Mouse (Mus musculus): ENCODE measurements around the gene Mycbpap. TPM values are rescaled to one million over a fixed set of nuclear protein-coding genes. Genes with fewer than 3 reads are reported as not detected.

The Mycbpap gene
- polyA plus RNA-seq, 1 experiment from 2014 or later, result 4.1 TPM

DNA sequence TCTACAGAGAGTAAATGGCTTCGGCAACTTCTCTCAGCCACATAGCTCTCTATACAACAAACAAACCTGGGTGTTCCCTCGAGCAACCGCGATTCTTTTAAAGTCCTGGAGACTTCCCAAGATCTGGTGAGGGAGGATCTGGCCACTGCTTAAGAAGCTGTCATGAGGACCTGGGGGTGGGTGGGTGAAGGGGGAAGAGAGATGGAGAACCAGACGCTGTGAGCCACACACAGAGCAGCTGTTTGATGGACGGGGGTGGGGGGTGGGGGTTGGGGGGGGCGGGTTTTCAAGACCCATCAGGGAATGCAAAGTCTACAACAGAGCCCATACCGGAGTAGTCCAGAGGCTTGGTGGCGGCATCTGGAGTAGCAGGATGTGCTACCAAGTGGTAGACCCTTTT is 8.1 kb downstream of the Mycbpap start:
- Histone ChIP-seq H3K27me3 (replicated peaks; ENCODE audit: control insufficient read depth, insufficient read depth, low read length) (no peaks in the 10 kb centered on the region), H3K27ac (replicated peaks; ENCODE audit: low read depth, low read length) (no peak overlapping the region), H3K4me3 (ENCODE audit: low read depth, low read length) (no peak overlapping the region), H3K4me2 (ENCODE audit: low read depth, low read length) (no peak overlapping the region), H3K9ac (ENCODE audit: low read depth, low read length) (no peak overlapping the region), H3K36me3 (ENCODE audit: control insufficient read depth, insufficient read depth, low read length) (no peaks in the 10 kb centered on the region), H3K4me1 (ENCODE audit: control insufficient read depth, insufficient read depth, low read length) (no peaks in the 10 kb centered on the region), H3K9me3 (ENCODE audit: control insufficient read depth, low read length) (0 out of 2 replicates have a peak, but pooled peaks cover 5% of the 10 kb centered on the region)
- peak; percentile 68 for DNase-seq (ENCODE audit: low spot score)
- WGBS, result 38% methylated on average over 8 of the region's 9 CpGs
- ATAC-seq (ENCODE audit: low read depth), result no peak

GRCm38 (mm10) chr11:94508976-94509375 is 12.6 kb downstream of the Mycbpap start:
- H3K36me3 ChIP-seq (ENCODE audit: control insufficient read depth, insufficient read depth, low read length), result no peaks in the 10 kb centered on the region
- no peak overlapping the region for H3K4me3 ChIP-seq (ENCODE audit: low read depth, low read length)
- no peak for DNase-seq (ENCODE audit: low spot score)
- H3K4me1 ChIP-seq (ENCODE audit: control insufficient read depth, insufficient read depth, low read length), result no peaks in the 10 kb centered on the region
- H3K27me3 ChIP-seq (replicated peaks; ENCODE audit: control insufficient read depth, insufficient read depth, low read length), result no peaks in the 10 kb centered on the region
- H3K9me3 ChIP-seq (ENCODE audit: control insufficient read depth, low read length), result 0 out of 2 replicates have a peak, but pooled peaks cover 5% of the 10 kb centered on the region
- no peak for ATAC-seq (ENCODE audit: low read depth)
- WGBS, result 90% methylated on average over 10 of the region's 10 CpGs
- H3K9ac ChIP-seq (ENCODE audit: low read depth, low read length), result no peak overlapping the region
- no peak overlapping the region for H3K4me2 ChIP-seq (ENCODE audit: low read depth, low read length)
- no peak overlapping the region for H3K27ac ChIP-seq (replicated peaks; ENCODE audit: low read depth, low read length)

DNA sequence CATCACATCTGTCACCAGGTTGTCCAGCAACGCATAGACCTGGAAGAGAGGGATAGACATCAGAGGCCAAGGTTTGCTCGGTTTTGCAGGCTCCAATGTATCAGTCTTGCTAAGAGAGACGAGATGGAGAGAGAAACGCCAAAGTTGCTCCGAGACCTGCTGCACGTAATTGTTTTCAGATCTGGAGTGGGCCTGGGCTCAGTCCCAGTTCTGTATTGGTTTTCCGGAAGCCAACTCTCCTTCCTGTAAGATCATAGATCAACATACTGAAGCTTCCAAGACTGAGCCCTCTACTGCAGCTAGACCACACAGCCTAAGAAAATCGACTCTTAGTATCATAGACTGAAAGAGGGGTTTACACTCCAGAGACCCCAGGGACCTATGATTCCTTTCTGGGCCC is 20.1 kb downstream of the Mycbpap start:
- 66% methylated on average over 8 of the region's 8 CpGs for WGBS
- H3K27ac ChIP-seq (replicated peaks; ENCODE audit: low read depth, low read length), result no peak overlapping the region
- no peak for ATAC-seq (ENCODE audit: low read depth)

GRCm38 (mm10) chr11:94500362-94500761 is 21.2 kb downstream of the Mycbpap start:
- Histone ChIP-seq H3K4me2 (ENCODE audit: low read depth, low read length) (peak overlapping the region; percentile 80), H3K27ac (replicated peaks; ENCODE audit: low read depth, low read length) (no peak overlapping the region; the same call in 1 of the 2 replicates), H3K36me3 (ENCODE audit: control insufficient read depth, insufficient read depth, low read length) (no peaks in the 10 kb centered on the region), H3K4me3 (ENCODE audit: low read depth, low read length) (peak overlapping the region; percentile 42), H3K9me3 (ENCODE audit: control insufficient read depth, low read length) (no peaks in the 10 kb centered on the region), H3K27me3 (replicated peaks; ENCODE audit: control insufficient read depth, insufficient read depth, low read length) (no peaks in the 10 kb centered on the region; the same call in 1 of the 2 replicates), H3K9ac (ENCODE audit: low read depth, low read length) (no peak overlapping the region), H3K4me1 (ENCODE audit: control insufficient read depth, insufficient read depth, low read length) (peaks cover 40% of the 10 kb centered on the region)
- DNase-seq (ENCODE audit: low spot score) (no peak), ATAC-seq (ENCODE audit: low read depth) (0 out of 2 replicates have a peak, but pooled peaks have one; percentile 3)
- 21% methylated on average over 8 of the region's 8 CpGs for WGBS

More for the DNA sequence above, 20.1 kb downstream of the Mycbpap start:
- Histone ChIP-seq H3K9ac (ENCODE audit: low read depth, low read length) (no peak overlapping the region), H3K4me1 (ENCODE audit: control insufficient read depth, insufficient read depth, low read length) (peaks cover 40% of the 10 kb centered on the region), H3K9me3 (ENCODE audit: control insufficient read depth, low read length) (no peaks in the 10 kb centered on the region), H3K36me3 (ENCODE audit: control insufficient read depth, insufficient read depth, low read length) (no peaks in the 10 kb centered on the region), H3K4me3 (ENCODE audit: low read depth, low read length) (no peak overlapping the region), H3K4me2 (ENCODE audit: low read depth, low read length) (no peak overlapping the region), H3K27me3 (replicated peaks; ENCODE audit: control insufficient read depth, insufficient read depth, low read length) (no peaks in the 10 kb centered on the region; the same call in 1 of the 2 replicates)
- DNase-seq (ENCODE audit: low spot score), result no peak

DNA sequence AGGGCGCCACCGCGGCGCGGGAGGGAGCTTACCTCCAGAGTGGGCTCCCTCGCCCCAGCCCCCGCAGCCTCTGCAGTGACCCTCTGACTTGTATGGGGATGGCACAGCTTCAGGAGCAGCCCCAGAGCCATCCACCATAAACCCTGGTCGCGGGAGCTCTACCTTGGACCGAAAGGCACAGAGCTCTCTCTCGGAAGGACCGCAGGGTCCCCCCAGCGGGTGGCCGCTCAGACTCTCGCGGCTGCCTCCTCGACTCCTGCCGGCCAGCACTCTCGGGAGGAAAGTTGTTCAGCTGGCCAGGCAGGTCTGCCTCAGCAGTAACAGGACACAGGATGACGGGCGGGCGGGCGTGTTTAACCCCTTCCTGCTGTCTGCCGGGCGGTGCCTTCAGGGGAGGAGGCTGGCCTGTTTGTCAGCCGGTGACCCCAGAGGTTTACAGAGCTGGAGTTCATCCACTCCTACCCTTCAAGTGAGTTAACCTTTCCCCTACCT is 21.8 kb downstream of the Mycbpap start, which contains the start of gene Epn3:
Gene Epn3, minus strand, starts transcription at position 314 of the 492 bp plus-strand sequence.
- ATAC-seq (ENCODE audit: low read depth) (peak; percentile 55), DNase-seq (ENCODE audit: low spot score) (peak; percentile 62)
- no peaks in the 10 kb centered on the region; the same call in 1 of the 2 replicates for H3K27me3 ChIP-seq (replicated peaks; ENCODE audit: control insufficient read depth, insufficient read depth, low read length)
- H3K36me3 ChIP-seq (ENCODE audit: control insufficient read depth, insufficient read depth, low read length), result no peaks in the 10 kb centered on the region
- H3K9ac ChIP-seq (ENCODE audit: low read depth, low read length), result peak within 1 kb of the TSS; percentile 63
- no peaks in the 10 kb centered on the region for H3K9me3 ChIP-seq (ENCODE audit: control insufficient read depth, low read length)
- peaks cover 40% of the 10 kb centered on the region for H3K4me1 ChIP-seq (ENCODE audit: control insufficient read depth, insufficient read depth, low read length)
- H3K4me2 ChIP-seq (ENCODE audit: low read depth, low read length), result peak within 1 kb of the TSS; percentile 80
- H3K4me3 ChIP-seq (ENCODE audit: low read depth, low read length), result peak within 1 kb of the TSS; percentile 42
- H3K27ac ChIP-seq (replicated peaks; ENCODE audit: low read depth, low read length), result peak within 1 kb of the TSS; percentile 75
- WGBS, result 0% methylated on average over 20 of the region's 26 CpGs

DNA sequence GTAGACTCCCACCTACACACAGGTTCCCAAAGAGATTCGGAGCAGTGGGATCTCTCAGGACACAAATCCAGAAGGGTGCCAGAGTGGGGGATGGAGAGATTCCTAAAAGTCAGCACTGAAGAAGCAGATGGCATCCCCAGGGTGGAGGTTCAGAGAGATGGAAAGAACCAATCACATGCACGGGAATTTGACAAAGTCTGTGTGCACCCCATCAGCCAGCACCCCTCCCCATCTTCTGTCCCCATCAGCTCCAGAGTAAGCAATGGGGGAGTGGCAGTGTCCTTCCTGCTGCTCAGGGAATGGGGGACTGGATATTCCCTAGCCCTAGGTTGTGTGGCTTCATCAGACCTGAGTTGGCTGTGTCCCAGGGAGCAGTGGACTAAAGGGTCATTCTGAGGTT is 22.5 kb downstream of the Mycbpap start:
- ATAC-seq (ENCODE audit: low read depth) (0 out of 2 replicates have a peak, but pooled peaks have one; percentile 9), DNase-seq (ENCODE audit: low spot score) (no peak)
- peak overlapping the region; percentile 80 for H3K4me2 ChIP-seq (ENCODE audit: low read depth, low read length)
- H3K36me3 ChIP-seq (ENCODE audit: control insufficient read depth, insufficient read depth, low read length), result no peaks in the 10 kb centered on the region
- H3K9ac ChIP-seq (ENCODE audit: low read depth, low read length), result peak overlapping the region; percentile 63; the same call in 1 of the 2 replicates
- WGBS, result 0% methylated on average over 2 of the region's 2 CpGs
- H3K27ac ChIP-seq (replicated peaks; ENCODE audit: low read depth, low read length), result peak overlapping the region; percentile 54; the same call in 1 of the 2 replicates
- H3K4me1 ChIP-seq (ENCODE audit: control insufficient read depth, insufficient read depth, low read length), result peaks cover 40% of the 10 kb centered on the region
- peak overlapping the region; percentile 42 for H3K4me3 ChIP-seq (ENCODE audit: low read depth, low read length)
- H3K9me3 ChIP-seq (ENCODE audit: control insufficient read depth, low read length), result no peaks in the 10 kb centered on the region
- no peaks in the 10 kb centered on the region; the same call in 1 of the 2 replicates for H3K27me3 ChIP-seq (replicated peaks; ENCODE audit: control insufficient read depth, insufficient read depth, low read length)

DNA sequence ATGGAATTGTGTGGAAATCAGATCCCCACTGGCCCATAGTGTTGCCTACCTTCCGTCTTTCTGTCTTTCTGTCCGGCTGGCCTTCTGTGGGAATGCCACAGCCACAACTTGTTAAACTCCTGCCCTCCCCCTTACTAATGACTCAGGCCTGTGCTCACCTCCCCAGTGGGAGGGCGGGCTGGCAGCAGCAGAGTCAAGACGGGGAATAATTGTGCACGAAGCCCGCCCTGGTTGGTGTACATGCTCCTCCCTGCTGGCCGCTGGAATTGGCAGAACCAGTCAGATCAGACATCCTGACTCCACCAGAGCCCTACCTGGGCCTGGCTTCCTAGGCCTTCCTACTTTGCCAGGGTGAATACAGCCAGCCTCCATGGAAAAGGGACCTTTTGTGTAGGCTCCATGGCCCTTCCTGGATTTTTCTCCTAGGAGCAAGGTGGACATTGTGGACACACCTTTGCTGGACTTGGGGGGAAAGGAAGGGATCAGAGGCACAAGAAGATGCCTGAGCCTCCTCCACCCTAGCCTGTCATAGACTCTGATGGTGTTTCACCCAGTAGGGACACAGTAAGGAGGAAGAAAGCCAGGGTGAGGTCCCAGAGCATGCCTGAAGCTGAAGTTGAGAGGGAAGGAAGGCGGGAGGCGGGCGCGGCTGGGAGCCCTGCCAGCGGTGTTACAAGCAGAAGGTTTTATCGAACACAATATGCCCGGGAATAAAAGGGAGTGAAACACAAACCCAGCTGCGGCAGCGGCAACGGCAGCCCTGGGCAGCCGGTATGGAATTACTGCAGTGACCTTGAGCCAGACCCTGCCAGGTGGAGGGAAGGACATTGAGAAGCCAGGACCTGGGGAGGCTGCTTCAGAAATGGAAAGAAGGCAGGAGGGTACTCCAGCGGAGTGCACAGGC is 23.2 kb downstream of the Mycbpap start:
- DNase-seq (ENCODE audit: low spot score), result peak; percentile 75

GRCm38 (mm10) chr11:94495415-94495814 is 26.1 kb downstream of the Mycbpap start:
- Histone ChIP-seq H3K36me3 (ENCODE audit: control insufficient read depth, insufficient read depth, low read length) (no peaks in the 10 kb centered on the region), H3K27me3 (replicated peaks; ENCODE audit: control insufficient read depth, insufficient read depth, low read length) (no peaks in the 10 kb centered on the region; the same call in 1 of the 2 replicates), H3K4me1 (ENCODE audit: control insufficient read depth, insufficient read depth, low read length) (peaks cover 28% of the 10 kb centered on the region), H3K4me3 (ENCODE audit: low read depth, low read length) (no peak overlapping the region), H3K9me3 (ENCODE audit: control insufficient read depth, low read length) (no peaks in the 10 kb centered on the region), H3K27ac (replicated peaks; ENCODE audit: low read depth, low read length) (no peak overlapping the region), H3K4me2 (ENCODE audit: low read depth, low read length) (no peak overlapping the region), H3K9ac (ENCODE audit: low read depth, low read length) (no peak overlapping the region)
- 64% methylated on average over 3 of the region's 3 CpGs for WGBS
- DNase-seq (ENCODE audit: low spot score), result no peak
- no peak for ATAC-seq (ENCODE audit: low read depth)

More for the DNA sequence above, 23.2 kb downstream of the Mycbpap start:
- peak overlapping the region; percentile 42 for H3K4me3 ChIP-seq (ENCODE audit: low read depth, low read length)
- H3K9me3 ChIP-seq (ENCODE audit: control insufficient read depth, low read length), result no peaks in the 10 kb centered on the region
- H3K27ac ChIP-seq (replicated peaks; ENCODE audit: low read depth, low read length), result peak overlapping the region; percentile 75
- H3K36me3 ChIP-seq (ENCODE audit: control insufficient read depth, insufficient read depth, low read length), result no peaks in the 10 kb centered on the region
- WGBS, result 15% methylated on average over 19 of the region's 19 CpGs
- H3K9ac ChIP-seq (ENCODE audit: low read depth, low read length), result peak overlapping the region; percentile 15; the same call in 1 of the 2 replicates
- peak; percentile 61 for ATAC-seq (ENCODE audit: low read depth)
- no peaks in the 10 kb centered on the region; the same call in 1 of the 2 replicates for H3K27me3 ChIP-seq (replicated peaks; ENCODE audit: control insufficient read depth, insufficient read depth, low read length)
- H3K4me1 ChIP-seq (ENCODE audit: control insufficient read depth, insufficient read depth, low read length), result peaks cover 40% of the 10 kb centered on the region
- peak overlapping the region; percentile 80 for H3K4me2 ChIP-seq (ENCODE audit: low read depth, low read length)
